Mouse (Mus musculus): ENCODE measurements around the gene Znfx1. TPM values are rescaled to one million over a fixed set of nuclear protein-coding genes. Genes with fewer than 3 reads are reported as not detected.

Gene Znfx1
- polyA plus RNA-seq, 1 experiment from 2014 or later = 13.1 TPM

GRCm38 (mm10) chr2:167048223-167048622 lies 14.6 kb downstream of the Znfx1 start:
- Histone ChIP-seq H3K9ac (ENCODE audit: low read depth, low read length) (no peak overlapping the region; the same call in 1 of the 2 replicates), H3K4me2 (replicated peaks; ENCODE audit: low read depth) (no peak overlapping the region), H3K9me3 (ENCODE audit: control insufficient read depth) (no peaks in the 10 kb centered on the region), H3K27me3 (replicated peaks; ENCODE audit: control insufficient read depth, insufficient read depth, low read length) (no peaks in the 10 kb centered on the region), H3K4me1 (replicated peaks; ENCODE audit: control insufficient read depth, insufficient read depth, low read length) (no peaks in the 10 kb centered on the region), H3K27ac (ENCODE audit: low read depth, low read length) (no peak overlapping the region), H3K4me3 (ENCODE audit: low read depth, low read length) (no peak overlapping the region), H3K36me3 (ENCODE audit: control insufficient read depth, insufficient read depth) (peaks cover 86% of the 10 kb centered on the region)
- 70% methylated on average over 10 of the region's 10 CpGs for WGBS
- no peak for ATAC-seq
- TF ChIP-seq CTCF (IDR thresholded peaks at IDR 0.05; ENCODE audit: low read depth) = no peak

GRCm38 (mm10) chr2:167043400-167044121 lies 19.3 kb downstream of the Znfx1 start:
- Histone ChIP-seq H3K27ac (ENCODE audit: low read depth, low read length) (no peak overlapping the region), H3K9ac (ENCODE audit: low read depth, low read length) (no peak overlapping the region), H3K4me1 (replicated peaks; ENCODE audit: control insufficient read depth, insufficient read depth, low read length) (no peaks in the 10 kb centered on the region), H3K9me3 (ENCODE audit: control insufficient read depth) (no peaks in the 10 kb centered on the region), H3K36me3 (ENCODE audit: control insufficient read depth, insufficient read depth) (peaks cover 94% of the 10 kb centered on the region), H3K4me2 (replicated peaks; ENCODE audit: low read depth) (no peak overlapping the region), H3K4me3 (ENCODE audit: low read depth, low read length) (no peak overlapping the region), H3K27me3 (replicated peaks; ENCODE audit: control insufficient read depth, insufficient read depth, low read length) (no peaks in the 10 kb centered on the region)
- no peak for TF ChIP-seq CTCF (IDR thresholded peaks at IDR 0.05; ENCODE audit: low read depth)
- no peak for ATAC-seq
- 81% methylated on average over 12 of the region's 12 CpGs for WGBS

- Histone ChIP-seq H3K4me2 (replicated peaks; ENCODE audit: low read depth) (no peak overlapping the region), H3K27ac (ENCODE audit: low read depth, low read length) (no peak overlapping the region), H3K4me3 (ENCODE audit: low read depth, low read length) (no peak overlapping the region), H3K4me1 (replicated peaks; ENCODE audit: control insufficient read depth, insufficient read depth, low read length) (no peaks in the 10 kb centered on the region), H3K9me3 (ENCODE audit: control insufficient read depth) (no peaks in the 10 kb centered on the region), H3K27me3 (replicated peaks; ENCODE audit: control insufficient read depth, insufficient read depth, low read length) (no peaks in the 10 kb centered on the region), H3K36me3 (ENCODE audit: control insufficient read depth, insufficient read depth) (peaks cover 100% of the 10 kb centered on the region), H3K9ac (ENCODE audit: low read depth, low read length) (no peak overlapping the region)
- 79% methylated on average over 8 of the region's 8 CpGs for WGBS
- no peak for TF ChIP-seq CTCF (IDR thresholded peaks at IDR 0.05; ENCODE audit: low read depth)
- no peak for ATAC-seq
Measured at GRCm38 (mm10) chr2:167039386-167039785, 23.4 kb downstream of the Znfx1 start.

DNA sequence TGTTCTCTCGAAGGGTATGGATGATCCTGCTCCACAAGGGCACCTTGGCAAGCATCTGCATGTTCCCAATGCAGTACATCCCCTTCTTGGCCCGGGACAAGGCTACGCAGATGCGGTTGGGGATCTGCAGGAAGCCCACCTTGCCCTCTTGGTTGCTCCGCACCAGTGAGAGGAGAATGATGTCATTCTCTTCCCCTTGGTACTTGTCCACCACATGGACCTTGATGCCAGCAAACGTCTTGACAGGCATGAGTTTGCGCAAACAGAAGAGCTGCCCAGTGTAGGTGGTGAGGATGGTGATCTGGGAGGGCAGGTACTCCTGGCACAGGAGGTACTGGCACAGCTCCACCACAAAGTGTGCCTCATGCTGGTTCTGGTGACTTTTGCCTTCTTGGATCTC lies 24.1 kb downstream of the Znfx1 start:
- H3K9me3 ChIP-seq (ENCODE audit: control insufficient read depth) = no peaks in the 10 kb centered on the region
- WGBS = 91% methylated on average over 7 of the region's 7 CpGs
- H3K9ac ChIP-seq (ENCODE audit: low read depth, low read length) = no peak overlapping the region
- no peak overlapping the region for H3K4me3 ChIP-seq (ENCODE audit: low read depth, low read length)
- peaks cover 100% of the 10 kb centered on the region for H3K36me3 ChIP-seq (ENCODE audit: control insufficient read depth, insufficient read depth)
- no peaks in the 10 kb centered on the region for H3K4me1 ChIP-seq (replicated peaks; ENCODE audit: control insufficient read depth, insufficient read depth, low read length)
- ATAC-seq = no peak
- no peak overlapping the region for H3K27ac ChIP-seq (ENCODE audit: low read depth, low read length)
- H3K4me2 ChIP-seq (replicated peaks; ENCODE audit: low read depth) = no peak overlapping the region
- H3K27me3 ChIP-seq (replicated peaks; ENCODE audit: control insufficient read depth, insufficient read depth, low read length) = no peaks in the 10 kb centered on the region
- no peak for TF ChIP-seq CTCF (IDR thresholded peaks at IDR 0.05; ENCODE audit: low read depth)

DNA sequence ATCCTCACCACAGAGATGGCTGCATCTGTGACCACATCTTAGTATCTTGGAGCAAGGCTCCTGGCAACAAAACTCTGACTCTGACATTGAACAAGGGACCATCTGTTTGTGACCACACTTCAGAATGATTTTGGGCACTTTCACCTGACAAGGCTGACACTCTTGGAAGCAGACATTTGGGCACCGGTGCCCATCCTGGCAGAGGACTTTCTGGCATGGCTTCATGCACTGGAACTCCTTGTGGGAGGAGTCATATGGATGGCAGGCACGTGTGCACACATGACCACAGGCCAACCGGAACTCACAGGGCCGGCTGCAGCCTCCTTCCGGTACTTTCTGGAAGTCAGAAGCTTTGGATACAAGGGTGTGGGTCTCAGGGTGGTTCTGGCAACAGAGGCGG lies 24.5 kb downstream of the Znfx1 start:
- Histone ChIP-seq H3K27ac (ENCODE audit: low read depth, low read length) (no peak overlapping the region), H3K4me1 (replicated peaks; ENCODE audit: control insufficient read depth, insufficient read depth, low read length) (no peaks in the 10 kb centered on the region), H3K27me3 (replicated peaks; ENCODE audit: control insufficient read depth, insufficient read depth, low read length) (no peaks in the 10 kb centered on the region), H3K4me2 (replicated peaks; ENCODE audit: low read depth) (no peak overlapping the region), H3K9me3 (ENCODE audit: control insufficient read depth) (no peaks in the 10 kb centered on the region), H3K36me3 (ENCODE audit: control insufficient read depth, insufficient read depth) (peaks cover 100% of the 10 kb centered on the region), H3K9ac (ENCODE audit: low read depth, low read length) (no peak overlapping the region), H3K4me3 (ENCODE audit: low read depth, low read length) (no peak overlapping the region)
- no peak for TF ChIP-seq CTCF (IDR thresholded peaks at IDR 0.05; ENCODE audit: low read depth)
- no peak for ATAC-seq
- 85% methylated on average over 6 of the region's 6 CpGs for WGBS

- TF ChIP-seq CTCF (IDR thresholded peaks at IDR 0.05; ENCODE audit: low read depth) = no peak
- no peaks in the 10 kb centered on the region for H3K27me3 ChIP-seq (replicated peaks; ENCODE audit: control insufficient read depth, insufficient read depth, low read length)
- no peaks in the 10 kb centered on the region for H3K4me1 ChIP-seq (replicated peaks; ENCODE audit: control insufficient read depth, insufficient read depth, low read length)
- H3K4me3 ChIP-seq (ENCODE audit: low read depth, low read length) = no peak overlapping the region
- H3K4me2 ChIP-seq (replicated peaks; ENCODE audit: low read depth) = no peak overlapping the region
- H3K9ac ChIP-seq (ENCODE audit: low read depth, low read length) = no peak overlapping the region
- H3K27ac ChIP-seq (ENCODE audit: low read depth, low read length) = no peak overlapping the region
- no peak for ATAC-seq
- peaks cover 96% of the 10 kb centered on the region for H3K36me3 ChIP-seq (ENCODE audit: control insufficient read depth, insufficient read depth)
- no peaks in the 10 kb centered on the region for H3K9me3 ChIP-seq (ENCODE audit: control insufficient read depth)
- 96% methylated on average over 12 of the region's 12 CpGs for WGBS
Measured at GRCm38 (mm10) chr2:167037710-167038109, 25.1 kb downstream of the Znfx1 start.

Measured in intestine, postnatal 0 days (tissue).